11 mouse cellular contexts compared by ENCODE assay signal in genomic region chr6:35354622-35354998, GRCm38 (mm10). TPM values are rescaled to one million over a fixed set of nuclear protein-coding genes. Genes with fewer than 3 reads are reported as not detected.
DNase-seq lines count a peak whose midpoint lies in the region; ATAC-seq and TF ChIP-seq lines count a peak whose summit lies in the region.
"Had no signal": no experiment of that assay in that cellular context is flagged by ENCODE, and none has a peak within 500 bp of the region (broad histone marks: within the 10 kb centered on the region; RNA-seq: fewer than 3 reads in every experiment).

No protein-coding gene starts in this region.

- H3K27ac ChIP-seq in left cerebral cortex, adult 2 months: no peak overlapping the region
- H3K27ac ChIP-seq in embryonic facial prominence, embryonic 14.5 days (replicated peaks; ENCODE audit: low read depth, low read length): no peak overlapping the region; the same call in 1 of the 2 replicates
- peak overlapping the region; percentile 59; the same call in 1 of the 2 replicates for H3K27ac ChIP-seq in neural tube, embryonic 13.5 days (replicated peaks)
- H3K27ac ChIP-seq: stomach, embryonic 15.5 days had no signal

- ATAC-seq in embryonic facial prominence, embryonic 14.5 days (ENCODE audit: low read depth): peak; percentile 72
- peak; percentile 72 for ATAC-seq in neural tube, embryonic 13.5 days (ENCODE audit: low read depth)

- intact Hi-C loops in left cerebral cortex, postnatal 4 days (cut with DNase I): no loop called here
- intact Hi-C loops in left cerebral cortex, adult 2 months (cut with DNase I): no loop called here

- no peaks in the 10 kb centered on the region for H3K36me3 ChIP-seq in embryonic facial prominence, embryonic 14.5 days (ENCODE audit: control insufficient read depth, insufficient read depth, low read length)
- no peaks in the 10 kb centered on the region for H3K36me3 ChIP-seq in neural tube, embryonic 13.5 days
- H3K36me3 ChIP-seq: stomach, embryonic 15.5 days had no signal

- no peak overlapping the region for H3K4me3 ChIP-seq in left cerebral cortex, adult 2 months
- H3K4me3 ChIP-seq in embryonic facial prominence, embryonic 14.5 days (ENCODE audit: low read depth, low read length): no peak overlapping the region
- H3K4me3 ChIP-seq in neural tube, embryonic 13.5 days: no peak overlapping the region
- H3K4me3 ChIP-seq: stomach, embryonic 15.5 days had no signal

- peaks cover 17% of the 10 kb centered on the region for H3K4me1 ChIP-seq in embryonic facial prominence, embryonic 14.5 days (ENCODE audit: control insufficient read depth, insufficient read depth, low read length)
- H3K4me1 ChIP-seq in neural tube, embryonic 13.5 days (replicated peaks): peaks cover 28% of the 10 kb centered on the region

- no peak for TF ChIP-seq CTCF in left cerebral cortex, adult 2 months (IDR thresholded peaks at IDR 0.05)

- no peak overlapping the region for H3K9ac ChIP-seq in embryonic facial prominence, embryonic 14.5 days (ENCODE audit: low read depth, low read length)
- H3K9ac ChIP-seq in neural tube, embryonic 13.5 days: no peak overlapping the region
- H3K9ac ChIP-seq: stomach, embryonic 15.5 days had no signal

- H3K4me2 ChIP-seq in embryonic facial prominence, embryonic 14.5 days (ENCODE audit: low read depth, low read length): peak overlapping the region; percentile 46
- H3K4me2 ChIP-seq in neural tube, embryonic 13.5 days: peak overlapping the region; percentile 26

- peak; percentile 7 for DNase-seq in left cerebral cortex, postnatal 4 days
- DNase-seq in left cerebral cortex, adult 2 months (ENCODE audit: extremely low spot score in 1 of 2, low spot score in 2 of 2): no peak
- peak; percentile 87 for DNase-seq in embryonic facial prominence, embryonic 14.5 days (ENCODE audit: low spot score)
- DNase-seq in hindlimb bud, embryonic 11.5 days (ENCODE audit: extremely low spot score, low read depth, low spot score): peak; percentile 89
- no peak for DNase-seq in adrenal gland, postnatal 36 days
- no peak for DNase-seq in heart, adult 9 months (ENCODE audit: low spot score in 2 of 2)
- DNase-seq in adrenal gland, adult (ENCODE audit: inconsistent age in 2 of 2, low spot score in 1 of 2): no peak

- H3K9me3 ChIP-seq in embryonic facial prominence, embryonic 14.5 days (ENCODE audit: control insufficient read depth, low read length): no peaks in the 10 kb centered on the region
- no peaks in the 10 kb centered on the region for H3K9me3 ChIP-seq in neural tube, embryonic 13.5 days
- H3K9me3 ChIP-seq: stomach, embryonic 15.5 days had no signal

- no peaks in the 10 kb centered on the region for H3K27me3 ChIP-seq in embryonic facial prominence, embryonic 14.5 days (replicated peaks; ENCODE audit: control insufficient read depth, insufficient read depth, low read length)
- no peaks in the 10 kb centered on the region for H3K27me3 ChIP-seq in neural tube, embryonic 13.5 days
- H3K27me3 ChIP-seq: stomach, embryonic 15.5 days had no signal

- 4% methylated on average over 6 of the region's 6 CpGs for WGBS in embryonic facial prominence, embryonic 14.5 days
- 9% methylated on average over 6 of the region's 6 CpGs for WGBS in neural tube, embryonic 13.5 days

RNA-seq across cellular contexts. Expression of gene Fam180a, which starts 28.7 kb away (rescaled TPM):
- 1 to 10 TPM; 3.6 to 4.1 TPM for total RNA-seq in left cerebral cortex, postnatal 4 days (2021)
- total RNA-seq in left cerebral cortex, adult 2 months (2021): 1 to 10 TPM; 3.5 to 4.4 TPM
- polyA plus RNA-seq in embryonic facial prominence, embryonic 14.5 days (2014; fragmentation: Nextera tagmentation; extraction: Ambion mirVana): 4.1 and 4.3 TPM in 2 replicates
- polyA plus RNA-seq in neural tube, embryonic 13.5 days (2015; fragmentation: Nextera tagmentation; extraction: Ambion mirVana): 0.39 and 0.73 TPM in 2 replicates
- 1 to 10 TPM; 1.7 to 4.6 TPM for total RNA-seq in adrenal gland, postnatal 36 days (2021)
- total RNA-seq: neutrophil, adult 5-6 weeks had no signal
- polyA plus RNA-seq: liver, embryonic 11.5 days had no signal

RNA-seq across cellular contexts. Expression of gene Slc13a4, which starts 46.7 kb away (rescaled TPM):
- 10 to 100 TPM; 11.6 to 12.0 TPM for total RNA-seq in left cerebral cortex, postnatal 4 days (2021)
- total RNA-seq in left cerebral cortex, adult 2 months (2021): 10 to 100 TPM in 1 of 2 experiments, 1 to 10 TPM in 1; 9.2 to 14.8 TPM
- 2.5 and 3.0 TPM in 2 replicates for polyA plus RNA-seq in embryonic facial prominence, embryonic 14.5 days (2014; fragmentation: Nextera tagmentation; extraction: Ambion mirVana)
- polyA plus RNA-seq in neural tube, embryonic 13.5 days (2015; fragmentation: Nextera tagmentation; extraction: Ambion mirVana): 1.3 and 2.1 TPM in 2 replicates
- total RNA-seq in adrenal gland, postnatal 36 days (2021): under 1 TPM; 0.46 TPM
- total RNA-seq: neutrophil, adult 5-6 weeks had no signal

Comparison
In these comparisons a context has a peak if more than half of its experiments do, and no peak if none do; other contexts are left out.
1. DNase-seq: peak in left cerebral cortex, postnatal 4 days (single experiment), embryonic facial prominence, embryonic 14.5 days (single experiment) and hindlimb bud, embryonic 11.5 days (single experiment); none in left cerebral cortex, adult 2 months (0 of 2), adrenal gland, postnatal 36 days (0 of 2), heart, adult 9 months (0 of 2) and adrenal gland, adult (0 of 2).
2. RNA of gene Slc13a4, which starts 46.7 kb away (total RNA-seq): 9.2 to 14.8 TPM in left cerebral cortex, adult 2 months and 11.6 to 12.0 TPM in left cerebral cortex, postnatal 4 days; 0.46 TPM in adrenal gland, postnatal 36 days; every median in the first group is over 4 times any median in the second.